Mouse (Mus musculus): ENCODE data around the gene Rab37. TPM values are rescaled to one million over a fixed set of nuclear protein-coding genes. Genes with fewer than 3 reads are reported as not detected.

The Rab37 gene
- total RNA-seq (2014; rRNA removed) (0.57 and 0.93 TPM in 2 replicates), polyA plus RNA-seq (2015; fragmentation: Nextera tagmentation; extraction: Ambion mirVana) (0.67 and 0.90 TPM in 2 replicates)

GRCm38 (mm10) chr11:115091362-115091901 is at the start of gene Rab37:
Gene Rab37, plus strand, starts transcription at chr11:115091431.
- DNase-seq (ENCODE audit: low spot score) (no peak), ATAC-seq (ENCODE audit: low FRiP score) (no peak)
- Histone ChIP-seq H3K4me2 (ENCODE audit: low read depth, low read length, poor library complexity, severe bottlenecking) (peak within 1 kb of the TSS; percentile 62), H3K9me3 (ENCODE audit: low read length) (no peaks in the 10 kb centered on the region), H3K4me3 (ENCODE audit: low read depth, low read length) (peak within 1 kb of the TSS; percentile 33), H3K27ac (ENCODE audit: low read depth, low read length) (no peak within 1 kb of the TSS), H3K4me1 (ENCODE audit: insufficient read depth, low read length) (0 out of 2 replicates have a peak, but pooled peaks cover 7% of the 10 kb centered on the region), H3K36me3 (ENCODE audit: insufficient read depth, low read length) (no peaks in the 10 kb centered on the region), H3K27me3 (ENCODE audit: insufficient read depth, low read length) (peaks cover 21% of the 10 kb centered on the region), H3K9ac (replicated peaks; ENCODE audit: low read length, poor library complexity, severe bottlenecking) (no peak within 1 kb of the TSS)
- WGBS = 1% methylated on average over 36 of the region's 36 CpGs
- no peak for TF ChIP-seq CTCF (IDR thresholded peaks at IDR 0.05)

DNA sequence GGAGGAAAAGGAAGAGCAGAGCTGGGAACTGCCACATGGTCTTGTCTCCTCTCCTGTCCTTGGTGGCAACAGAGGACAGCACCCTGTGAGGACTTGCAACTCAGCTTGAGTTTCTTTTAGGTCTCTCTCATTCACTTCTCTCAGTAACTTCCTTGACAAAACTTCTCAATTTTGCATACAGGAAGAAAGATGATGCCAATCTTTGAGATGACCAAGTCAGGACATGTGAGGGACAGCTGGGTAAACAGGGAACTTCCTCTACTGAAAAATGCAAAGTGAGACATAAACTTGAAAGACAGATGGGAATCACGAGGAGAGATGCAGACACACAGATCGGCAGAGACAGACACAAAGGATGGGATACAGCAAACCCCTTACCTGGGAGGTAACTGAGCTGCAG is 43.0 kb upstream of the Rab37 start, which contains the start of gene Cd300ld3:
Cd300ld3 (minus strand) TSS at position 151 of the 400 bp plus-strand sequence.
- ATAC-seq (ENCODE audit: low FRiP score) (no peak), DNase-seq (ENCODE audit: low spot score) (no peak)
- 69% methylated on average over 2 of the region's 2 CpGs for WGBS
- no peaks in the 10 kb centered on the region for H3K9me3 ChIP-seq (ENCODE audit: low read length)
- H3K4me1 ChIP-seq (ENCODE audit: insufficient read depth, low read length) = no peaks in the 10 kb centered on the region
- H3K4me2 ChIP-seq (ENCODE audit: low read depth, low read length, poor library complexity, severe bottlenecking) = no peak within 1 kb of the TSS
- H3K27me3 ChIP-seq (ENCODE audit: insufficient read depth, low read length) = no peaks in the 10 kb centered on the region
- no peak within 1 kb of the TSS for H3K9ac ChIP-seq (replicated peaks; ENCODE audit: low read length, poor library complexity, severe bottlenecking)
- H3K4me3 ChIP-seq (ENCODE audit: low read depth, low read length) = no peak within 1 kb of the TSS
- no peak for TF ChIP-seq CTCF (IDR thresholded peaks at IDR 0.05)
- no peaks in the 10 kb centered on the region for H3K36me3 ChIP-seq (ENCODE audit: insufficient read depth, low read length)
- H3K27ac ChIP-seq (ENCODE audit: low read depth, low read length) = no peak within 1 kb of the TSS

DNA sequence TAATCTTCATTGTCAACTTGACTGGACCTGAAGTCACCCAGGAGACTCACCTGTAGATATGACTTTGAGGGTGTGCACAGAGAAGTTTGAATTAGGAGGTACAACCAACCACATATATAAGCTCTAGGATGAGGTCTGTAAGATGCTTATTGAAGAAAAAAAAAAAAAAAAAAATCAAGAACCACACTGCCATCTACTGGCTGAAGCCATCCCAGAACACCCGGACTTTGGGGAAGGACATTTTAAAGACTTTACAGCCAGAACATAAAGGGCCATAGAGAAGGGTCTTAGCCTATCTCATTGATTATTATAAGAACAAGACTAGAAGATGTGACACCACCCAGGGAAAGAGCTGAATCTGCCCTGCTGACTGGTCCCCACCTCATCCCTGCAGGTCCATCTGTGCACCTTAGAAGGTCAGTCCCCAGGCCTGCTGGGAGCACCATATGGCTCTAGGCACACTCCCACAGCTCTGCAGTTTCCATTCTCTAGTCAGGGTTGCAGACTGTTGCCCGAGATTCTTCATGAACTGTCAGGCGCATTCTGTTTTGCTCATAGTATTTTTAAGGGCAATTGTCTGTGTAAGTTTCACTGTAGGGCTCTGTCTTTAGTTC is 41.8 kb upstream of the Rab37 start:
- no peaks in the 10 kb centered on the region for H3K4me1 ChIP-seq (ENCODE audit: insufficient read depth, low read length)
- H3K4me2 ChIP-seq (ENCODE audit: low read depth, low read length, poor library complexity, severe bottlenecking) = no peak overlapping the region
- DNase-seq (ENCODE audit: low spot score) (peak; percentile 28), ATAC-seq (ENCODE audit: low FRiP score) (no peak)
- H3K27ac ChIP-seq (ENCODE audit: low read depth, low read length) = no peak overlapping the region
- H3K36me3 ChIP-seq (ENCODE audit: insufficient read depth, low read length) = no peaks in the 10 kb centered on the region
- H3K9ac ChIP-seq (replicated peaks; ENCODE audit: low read length, poor library complexity, severe bottlenecking) = no peak overlapping the region
- H3K9me3 ChIP-seq (ENCODE audit: low read length) = no peaks in the 10 kb centered on the region
- H3K27me3 ChIP-seq (ENCODE audit: insufficient read depth, low read length) = no peaks in the 10 kb centered on the region
- no peak overlapping the region for H3K4me3 ChIP-seq (ENCODE audit: low read depth, low read length)
- WGBS = 44% methylated on average over 3 of the region's 3 CpGs
- peak; percentile 53 for TF ChIP-seq CTCF (IDR thresholded peaks at IDR 0.05)

GRCm38 (mm10) chr11:115052206-115052605 is 39.0 kb upstream of the Rab37 start:
- Histone ChIP-seq H3K27me3 (ENCODE audit: insufficient read depth, low read length) (no peaks in the 10 kb centered on the region), H3K36me3 (ENCODE audit: insufficient read depth, low read length) (no peaks in the 10 kb centered on the region), H3K4me1 (ENCODE audit: insufficient read depth, low read length) (no peaks in the 10 kb centered on the region), H3K4me3 (ENCODE audit: low read depth, low read length) (no peak overlapping the region), H3K9ac (replicated peaks; ENCODE audit: low read length, poor library complexity, severe bottlenecking) (no peak overlapping the region), H3K9me3 (ENCODE audit: low read length) (no peaks in the 10 kb centered on the region), H3K4me2 (ENCODE audit: low read depth, low read length, poor library complexity, severe bottlenecking) (no peak overlapping the region), H3K27ac (ENCODE audit: low read depth, low read length) (no peak overlapping the region)
- WGBS = 6% methylated on average over 9 of the region's 9 CpGs
- TF ChIP-seq CTCF (IDR thresholded peaks at IDR 0.05) = no peak
- ATAC-seq (ENCODE audit: low FRiP score) = no peak
- DNase-seq (ENCODE audit: low spot score) = peak; percentile 37

GRCm38 (mm10) chr11:115052991-115053390 is 38.2 kb upstream of the Rab37 start:
- H3K9me3 ChIP-seq (ENCODE audit: low read length) = no peaks in the 10 kb centered on the region
- no peaks in the 10 kb centered on the region for H3K36me3 ChIP-seq (ENCODE audit: insufficient read depth, low read length)
- DNase-seq (ENCODE audit: low spot score) (no peak), ATAC-seq (ENCODE audit: low FRiP score) (no peak)
- H3K4me2 ChIP-seq (ENCODE audit: low read depth, low read length, poor library complexity, severe bottlenecking) = no peak overlapping the region
- no peak for TF ChIP-seq CTCF (IDR thresholded peaks at IDR 0.05)
- WGBS = 78% methylated on average over 1 of the region's 1 CpGs
- H3K4me1 ChIP-seq (ENCODE audit: insufficient read depth, low read length) = no peaks in the 10 kb centered on the region
- H3K9ac ChIP-seq (replicated peaks; ENCODE audit: low read length, poor library complexity, severe bottlenecking) = no peak overlapping the region
- no peak overlapping the region for H3K27ac ChIP-seq (ENCODE audit: low read depth, low read length)
- no peaks in the 10 kb centered on the region for H3K27me3 ChIP-seq (ENCODE audit: insufficient read depth, low read length)
- H3K4me3 ChIP-seq (ENCODE audit: low read depth, low read length) = no peak overlapping the region

DNA sequence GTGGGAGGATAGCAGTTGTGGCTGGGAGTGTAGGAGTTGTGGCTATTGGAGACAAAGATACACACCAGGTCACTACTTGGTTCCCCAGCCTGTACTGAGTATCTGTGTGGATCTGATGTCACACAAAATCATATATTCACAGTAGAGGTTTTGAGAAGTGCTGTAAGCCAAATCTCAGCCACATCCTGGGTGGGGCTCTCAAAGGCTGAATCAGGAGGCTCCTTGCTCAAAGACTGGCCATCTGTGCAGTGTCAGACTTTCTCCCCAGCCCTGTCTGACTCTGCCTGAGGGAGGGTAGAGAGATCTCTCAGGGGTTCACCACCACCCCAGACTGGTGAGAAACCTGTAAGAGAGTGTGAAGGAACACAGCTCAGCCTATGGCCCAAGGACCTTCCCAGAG is 36.7 kb upstream of the Rab37 start:
- no peak overlapping the region for H3K27ac ChIP-seq (ENCODE audit: low read depth, low read length)
- no peak for ATAC-seq (ENCODE audit: low FRiP score)
- H3K4me3 ChIP-seq (ENCODE audit: low read depth, low read length) = no peak overlapping the region
- no peaks in the 10 kb centered on the region for H3K27me3 ChIP-seq (ENCODE audit: insufficient read depth, low read length)
- H3K4me2 ChIP-seq (ENCODE audit: low read depth, low read length, poor library complexity, severe bottlenecking) = no peak overlapping the region
- no peaks in the 10 kb centered on the region for H3K36me3 ChIP-seq (ENCODE audit: insufficient read depth, low read length)
- no peak for TF ChIP-seq CTCF (IDR thresholded peaks at IDR 0.05)
- DNase-seq (ENCODE audit: low spot score) = no peak
- no peaks in the 10 kb centered on the region for H3K9me3 ChIP-seq (ENCODE audit: low read length)
- no peak overlapping the region for H3K9ac ChIP-seq (replicated peaks; ENCODE audit: low read length, poor library complexity, severe bottlenecking)
- H3K4me1 ChIP-seq (ENCODE audit: insufficient read depth, low read length) = no peaks in the 10 kb centered on the region
